9 mouse cellular contexts compared by ENCODE assay signal in the genomic region with DNA sequence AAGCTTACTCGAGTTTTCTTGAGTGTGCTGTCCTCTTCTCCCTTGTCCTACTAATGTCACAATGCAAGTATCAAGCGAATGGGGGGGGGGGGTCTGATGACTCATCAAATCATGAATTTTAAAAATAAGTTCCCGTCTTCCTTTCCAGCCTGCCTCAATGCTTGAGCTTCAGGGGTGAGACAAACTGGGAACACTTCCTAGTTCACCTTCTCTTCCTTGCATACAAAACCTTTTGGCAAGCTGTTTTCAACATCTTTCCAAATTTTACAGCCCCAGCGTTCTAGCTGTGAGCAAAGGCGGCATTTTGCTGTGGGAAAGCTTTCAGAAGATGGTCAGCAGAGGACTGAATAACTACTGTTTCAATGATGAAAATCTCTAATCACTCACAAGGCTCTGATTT. TPM values are rescaled to one million over a fixed set of nuclear protein-coding genes. Genes with fewer than 3 reads are reported as not detected.
DNase-seq lines count a peak whose midpoint lies in the region; ATAC-seq and TF ChIP-seq lines count a peak whose summit lies in the region.
"Had no signal": no experiment of that assay in that cellular context is flagged by ENCODE, and none has a peak within 500 bp of the region (broad histone marks: within the 10 kb centered on the region; RNA-seq: fewer than 3 reads in every experiment).

No protein-coding gene starts in this region.

- peak overlapping the region; percentile 25; the same call in 1 of the 2 replicates for H3K9ac ChIP-seq in heart, embryonic 16.5 days (ENCODE audit: low read length)
- no peak overlapping the region for H3K9ac ChIP-seq in liver, postnatal 0 days (replicated peaks)
- H3K9ac ChIP-seq in liver, embryonic 11.5 days (ENCODE audit: low read depth, low read length): no peak overlapping the region
- no peak overlapping the region for H3K9ac ChIP-seq in embryonic facial prominence, embryonic 15.5 days
- no peak overlapping the region for H3K9ac ChIP-seq in stomach, embryonic 14.5 days (replicated peaks; ENCODE audit: low read depth, low read length)
- H3K9ac ChIP-seq: hindbrain, embryonic 13.5 days had no signal

- H3K4me3 ChIP-seq in heart, embryonic 16.5 days (ENCODE audit: low read length): peak overlapping the region; percentile 83
- H3K4me3 ChIP-seq in liver, postnatal 0 days (ENCODE audit: low read depth, low read length): no peak overlapping the region
- no peak overlapping the region for H3K4me3 ChIP-seq in liver, embryonic 11.5 days (ENCODE audit: low read depth, low read length)
- H3K4me3 ChIP-seq in embryonic facial prominence, embryonic 15.5 days (replicated peaks): no peak overlapping the region
- H3K4me3 ChIP-seq in stomach, embryonic 14.5 days (ENCODE audit: low read depth, low read length): no peak overlapping the region

- no peak for DNase-seq in heart, postnatal 36 days
- DNase-seq in liver, postnatal 0 days: no peak
- no peak for DNase-seq in liver, embryonic 11.5 days (ENCODE audit: low spot score)

- peaks cover 20% of the 10 kb centered on the region for H3K36me3 ChIP-seq in heart, embryonic 16.5 days (ENCODE audit: control insufficient read depth, insufficient read depth)
- no peaks in the 10 kb centered on the region for H3K36me3 ChIP-seq in liver, postnatal 0 days (replicated peaks; ENCODE audit: insufficient read depth, low read length)
- H3K36me3 ChIP-seq in liver, embryonic 11.5 days (ENCODE audit: control insufficient read depth, insufficient read depth, low read length): no peaks in the 10 kb centered on the region
- peaks cover 16% of the 10 kb centered on the region; the same call in 1 of the 2 replicates for H3K36me3 ChIP-seq in embryonic facial prominence, embryonic 15.5 days
- peaks cover 11% of the 10 kb centered on the region for H3K36me3 ChIP-seq in stomach, embryonic 14.5 days (ENCODE audit: control insufficient read depth, insufficient read depth, low read length)

- no peak for TF ChIP-seq EP300 in liver, postnatal 0 days (IDR thresholded peaks at IDR 0.05; ENCODE audit: low read depth)

- peaks cover 24% of the 10 kb centered on the region for H3K4me1 ChIP-seq in heart, embryonic 16.5 days (ENCODE audit: control insufficient read depth, insufficient read depth, low read length)
- H3K4me1 ChIP-seq in liver, postnatal 0 days (ENCODE audit: insufficient read depth): peaks cover 8% of the 10 kb centered on the region
- peaks cover 13% of the 10 kb centered on the region for H3K4me1 ChIP-seq in liver, embryonic 11.5 days (replicated peaks; ENCODE audit: control insufficient read depth, insufficient read depth, low read length)
- peaks cover 32% of the 10 kb centered on the region for H3K4me1 ChIP-seq in embryonic facial prominence, embryonic 15.5 days
- peaks cover 16% of the 10 kb centered on the region for H3K4me1 ChIP-seq in stomach, embryonic 14.5 days (ENCODE audit: control insufficient read depth, insufficient read depth, low read length)

- peak overlapping the region; percentile 97 for H3K27ac ChIP-seq in heart, embryonic 16.5 days (ENCODE audit: low read length)
- H3K27ac ChIP-seq in liver, postnatal 0 days (ENCODE audit: low read depth): no peak overlapping the region; the same call in 1 of the 2 replicates
- H3K27ac ChIP-seq in liver, embryonic 11.5 days (ENCODE audit: low read depth, low read length): no peak overlapping the region
- peak overlapping the region; percentile 96; the same call in 1 of the 2 replicates for H3K27ac ChIP-seq in embryonic facial prominence, embryonic 15.5 days (replicated peaks)
- no peak overlapping the region for H3K27ac ChIP-seq in stomach, embryonic 14.5 days (ENCODE audit: low read length)
- H3K27ac ChIP-seq: hindbrain, embryonic 13.5 days had no signal

- H3K27me3 ChIP-seq in heart, embryonic 16.5 days (ENCODE audit: control insufficient read depth, insufficient read depth, low read length): no peaks in the 10 kb centered on the region
- 0 out of 2 replicates have a peak, but pooled peaks cover 2% of the 10 kb centered on the region for H3K27me3 ChIP-seq in liver, postnatal 0 days (ENCODE audit: insufficient read depth, low read length)
- peaks cover 9% of the 10 kb centered on the region for H3K27me3 ChIP-seq in liver, embryonic 11.5 days (replicated peaks; ENCODE audit: control insufficient read depth, insufficient read depth, low read length)
- H3K27me3 ChIP-seq in embryonic facial prominence, embryonic 15.5 days: no peaks in the 10 kb centered on the region
- no peaks in the 10 kb centered on the region for H3K27me3 ChIP-seq in stomach, embryonic 14.5 days (ENCODE audit: control insufficient read depth, insufficient read depth, low read length)
- H3K27me3 ChIP-seq: hindbrain, embryonic 13.5 days had no signal

- peak overlapping the region; percentile 89 for H3K4me2 ChIP-seq in heart, embryonic 16.5 days (ENCODE audit: low read depth, low read length)
- H3K4me2 ChIP-seq in liver, postnatal 0 days (ENCODE audit: low read depth, low read length): 0 out of 2 replicates have a peak overlapping the region, but pooled peaks have one; percentile 85
- H3K4me2 ChIP-seq in liver, embryonic 11.5 days: no peak overlapping the region
- H3K4me2 ChIP-seq in embryonic facial prominence, embryonic 15.5 days (replicated peaks): peak overlapping the region; percentile 85
- H3K4me2 ChIP-seq in stomach, embryonic 14.5 days (replicated peaks; ENCODE audit: low read depth, low read length): peak overlapping the region; percentile 84

- no peaks in the 10 kb centered on the region for H3K9me3 ChIP-seq in heart, embryonic 16.5 days (replicated peaks; ENCODE audit: control insufficient read depth, low read length)
- H3K9me3 ChIP-seq in liver, postnatal 0 days (ENCODE audit: low read length): no peaks in the 10 kb centered on the region
- no peaks in the 10 kb centered on the region for H3K9me3 ChIP-seq in liver, embryonic 11.5 days (ENCODE audit: control insufficient read depth, low read length)
- no peaks in the 10 kb centered on the region for H3K9me3 ChIP-seq in embryonic facial prominence, embryonic 15.5 days (replicated peaks)
- no peaks in the 10 kb centered on the region for H3K9me3 ChIP-seq in stomach, embryonic 14.5 days (ENCODE audit: control insufficient read depth, low read depth, low read length)
- H3K9me3 ChIP-seq: hindbrain, embryonic 13.5 days had no signal

- WGBS in heart, embryonic 16.5 days: 38% methylated on average over 5 of the region's 5 CpGs
- 50% methylated on average over 5 of the region's 5 CpGs for WGBS in liver, postnatal 0 days (ENCODE audit: insufficient replicate concordance)
- WGBS in liver, embryonic 11.5 days: 53% methylated on average over 5 of the region's 5 CpGs
- 53% methylated on average over 5 of the region's 5 CpGs for WGBS in embryonic facial prominence, embryonic 15.5 days
- WGBS in stomach, embryonic 14.5 days: 44% methylated on average over 5 of the region's 5 CpGs

- intact Hi-C loops in heart, postnatal 36 days (cut with DNase I): loop anchor here (1.0 kb wide), 1 partner anchor 107 kb away; no protein-coding TSS in a partner anchor

- TF ChIP-seq CTCF in liver, postnatal 0 days (IDR thresholded peaks at IDR 0.05; ENCODE audit: low read depth): no peak

- no peak for ATAC-seq in heart, embryonic 16.5 days (replicated peaks; ENCODE audit: extremely low read depth, insufficient read depth, low FRiP score)
- no peak for ATAC-seq in liver, postnatal 0 days
- no peak for ATAC-seq in liver, embryonic 11.5 days (replicated peaks; ENCODE audit: low FRiP score)
- ATAC-seq in embryonic facial prominence, embryonic 15.5 days (ENCODE audit: insufficient number of reproducible peaks, low FRiP score, low TSS enrichment, low read depth): no peak
- ATAC-seq in stomach, embryonic 14.5 days (ENCODE audit: insufficient number of reproducible peaks, insufficient read depth, low FRiP score, low read depth): no peak
- no peak for ATAC-seq in megakaryocyte-erythroid progenitor cell, adult 5-6 weeks (replicated peaks; ENCODE audit: low FRiP score, low TSS enrichment, poor library complexity, severe bottlenecking)
- ATAC-seq: activated CD4-positive, CD25-positive, alpha-beta regulatory T cell, adult 4 months had no signal

RNA-seq across cellular contexts. Expression of gene Arhgef12, which starts 0.5 kb away (rescaled TPM):
- polyA plus RNA-seq in heart, embryonic 16.5 days (2015; fragmentation: Nextera tagmentation; extraction: Ambion mirVana): 10.9 and 12.4 TPM in 2 replicates
- total RNA-seq in heart, postnatal 36 days (2021): 100 to 1,000 TPM; 154 to 160 TPM
- polyA plus RNA-seq in liver, postnatal 0 days (2015; fragmentation: Nextera tagmentation; extraction: Ambion mirVana): 4.3 and 4.8 TPM in 2 replicates
- 5.7 and 7.0 TPM in 2 replicates for polyA plus RNA-seq in liver, embryonic 11.5 days (2014; fragmentation: Nextera tagmentation; extraction: Ambion mirVana)
- 12.2 and 14.3 TPM in 2 replicates for polyA plus RNA-seq in embryonic facial prominence, embryonic 15.5 days (2015; fragmentation: Nextera tagmentation; extraction: Ambion mirVana)
- 27.1 and 30.3 TPM in 2 replicates for polyA plus RNA-seq in stomach, embryonic 14.5 days (2014; fragmentation: Nextera tagmentation; extraction: Ambion mirVana)
- total RNA-seq in megakaryocyte-erythroid progenitor cell, adult 5-6 weeks (2014; fragmentation: Nextera tagmentation): 23.4 and 34.6 TPM in 2 replicates
- 17.3 and 18.5 TPM in 2 replicates for total RNA-seq in megakaryocyte-erythroid progenitor cell, adult 5-6 weeks (2017)

RNA-seq across cellular contexts. Expression of gene Tmem136, which starts 8.8 kb away (rescaled TPM):
- polyA plus RNA-seq in heart, embryonic 16.5 days (2015; fragmentation: Nextera tagmentation; extraction: Ambion mirVana): 12.0 and 14.1 TPM in 2 replicates
- 1 to 10 TPM; 6.1 to 9.1 TPM for total RNA-seq in heart, postnatal 36 days (2021)
- 0.44 and 0.92 TPM in 2 replicates for polyA plus RNA-seq in liver, postnatal 0 days (2015; fragmentation: Nextera tagmentation; extraction: Ambion mirVana)
- polyA plus RNA-seq in liver, embryonic 11.5 days (2014; fragmentation: Nextera tagmentation; extraction: Ambion mirVana): 3.5 and 3.7 TPM in 2 replicates
- polyA plus RNA-seq in embryonic facial prominence, embryonic 15.5 days (2015; fragmentation: Nextera tagmentation; extraction: Ambion mirVana): 5.7 TPM in 2 replicates
- 4.7 and 5.5 TPM in 2 replicates for polyA plus RNA-seq in stomach, embryonic 14.5 days (2014; fragmentation: Nextera tagmentation; extraction: Ambion mirVana)
- total RNA-seq in megakaryocyte-erythroid progenitor cell, adult 5-6 weeks (2014; fragmentation: Nextera tagmentation): 0.76 TPM in 1 of 2 replicates, not detected in the other
- total RNA-seq in megakaryocyte-erythroid progenitor cell, adult 5-6 weeks (2017): 3.4 TPM in 1 of 2 replicates, not detected in the other

Comparison
In these comparisons a context has a peak if more than half of its experiments do, and no peak if none do; other contexts are left out.
1. H3K27ac ChIP-seq: peak in heart, embryonic 16.5 days (single experiment) and embryonic facial prominence, embryonic 15.5 days (single experiment); none in liver, postnatal 0 days (single experiment), liver, embryonic 11.5 days (single experiment) and stomach, embryonic 14.5 days (single experiment).